Mouse (Mus musculus) E14TG2a.4 (cell line): Measurements from ENCODE around the gene Cyb5r1.

Experiments
- CTCF ChIP-seq: conservative IDR thresholded peaks from 2 replicates; pipeline ENCODE4 v1.5.1; 2014; ENCODE audit warnings: low read length
- NANOG ChIP-seq: IDR thresholded peaks from 2 replicates; pipeline ENCODE4 v1.6.1; 2014; ENCODE audit warnings: borderline replicate concordance, low read length, mixed read lengths
- POU5F1 ChIP-seq: IDR thresholded peaks from 2 replicates; pipeline ENCODE4 v1.6.1; 2014; ENCODE audit warnings: low read length, borderline replicate concordance

DNA sequence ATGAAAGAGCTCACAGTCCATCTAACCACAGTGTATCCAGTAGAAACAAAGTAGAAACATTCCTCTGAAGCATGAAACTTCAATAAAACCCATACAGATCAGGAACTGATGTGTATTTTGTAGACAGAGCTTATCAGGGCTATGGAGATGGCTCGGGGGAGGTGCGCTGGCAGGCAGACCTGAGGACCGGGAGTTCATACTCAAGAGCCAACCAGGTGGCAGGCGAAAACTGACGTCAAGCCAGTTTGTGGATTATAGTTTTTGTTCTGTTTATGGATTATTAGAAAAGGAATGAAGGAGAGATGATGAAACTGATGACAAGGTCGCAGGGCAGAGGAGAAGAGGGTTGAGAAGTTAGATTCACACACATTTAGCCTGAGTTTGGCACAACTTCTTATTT lies 35.1 kb downstream of the Cyb5r1 start:
- TF ChIP-seq CTCF, result no peak
- TF ChIP-seq POU5F1, result no peak
- no peak for TF ChIP-seq NANOG
